Mouse (Mus musculus) G1E (cell line): Measurements from ENCODE around the gene Slc35c2.

Source experiments
- CTCF ChIP-seq: IDR thresholded peaks from 2 replicates; pipeline ENCODE4 v1.5.1; 2012; ENCODE audit warnings: low read depth, low read length, inconsistent platforms, mixed read lengths
- GATA1 ChIP-seq: IDR thresholded peaks from 2 replicates; pipeline ENCODE4 v1.6.1; 2012; ENCODE audit warnings: borderline replicate concordance, low read length, inconsistent platforms, mixed read lengths
- POLR2AphosphoS5 ChIP-seq: IDR thresholded peaks from 2 replicates; pipeline ENCODE4 v1.6.1; 2012; ENCODE audit warnings: low read depth, low read length, inconsistent platforms; ENCODE audit not compliant: insufficient replicate concordance

DNA sequence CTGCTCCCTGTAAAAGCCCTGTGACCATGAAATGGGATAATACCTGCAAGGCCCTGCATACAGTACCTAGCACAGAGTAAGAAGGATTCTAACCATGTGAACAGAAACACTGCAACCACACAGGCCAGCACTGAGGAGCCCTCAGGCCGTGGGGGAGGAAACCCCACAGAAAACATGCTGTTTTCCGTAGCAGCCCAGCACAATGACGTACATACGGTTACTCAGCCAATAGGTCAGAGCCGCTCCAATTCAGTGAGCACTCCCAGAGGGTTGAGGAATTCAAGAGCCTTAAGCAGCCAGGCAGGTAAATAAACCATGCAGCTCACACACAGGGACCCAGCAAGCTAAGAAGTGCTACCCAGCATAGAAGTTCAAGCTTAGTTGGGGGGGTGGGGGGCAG lies 36.3 kb upstream of the Slc35c2 start:
- no peak for TF ChIP-seq CTCF
- TF ChIP-seq POLR2AphosphoS5: no peak
- TF ChIP-seq GATA1: no peak
